Mouse (Mus musculus) adrenal gland, postnatal 14 days (tissue): ENCODE results near the gene Elavl1. TPM values are rescaled to one million over a fixed set of nuclear protein-coding genes. Genes with fewer than 3 reads are reported as not detected.
A peak's percentile ranks its signal among the peaks of the same experiment; 100 is the strongest.
"Not testable (repeated sequence)": the region's sequence is repeated elsewhere in the genome, so short reads cannot be mapped to it uniquely, and the experiment has no call there.

Experiments
- DNase-seq: peaks from one replicate; pipeline ENCODE4 v3.0.0; 2021; ENCODE audit warnings: mixed read lengths
- total RNA-seq: library from RNA; stranded (reverse); gene quantifications from 2 replicates; pipeline ENCODE4 v1.2.3, GENCODE M21; 2021

The Elavl1 gene
- total RNA-seq, 1 experiment from 2014 or later: 102 TPM

GRCm38 (mm10) chr8:4258233-4258632 lies 67.0 kb downstream of the Elavl1 start:
- DNase-seq: peak; percentile 90

DNA sequence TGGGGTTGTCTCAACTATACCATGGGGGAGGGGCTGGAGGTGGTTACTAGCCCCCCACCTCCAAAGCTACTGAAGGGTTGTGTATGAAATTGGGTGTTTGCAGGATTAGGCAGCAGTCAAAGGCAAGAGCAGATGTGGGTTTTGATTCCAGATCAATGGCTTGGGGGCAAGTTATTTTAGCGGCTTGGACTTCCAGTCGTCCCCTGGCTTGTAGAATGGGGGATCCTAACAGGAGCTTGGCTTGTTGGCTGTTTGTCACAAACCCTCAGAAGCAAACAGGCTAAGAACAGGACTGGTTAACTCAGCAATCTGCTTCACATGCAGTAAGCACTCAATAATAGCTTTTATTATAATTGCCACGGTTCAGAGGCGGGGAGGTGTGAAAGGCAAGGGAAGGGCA lies 67.9 kb downstream of the Elavl1 start:
- no peak for DNase-seq

DNA sequence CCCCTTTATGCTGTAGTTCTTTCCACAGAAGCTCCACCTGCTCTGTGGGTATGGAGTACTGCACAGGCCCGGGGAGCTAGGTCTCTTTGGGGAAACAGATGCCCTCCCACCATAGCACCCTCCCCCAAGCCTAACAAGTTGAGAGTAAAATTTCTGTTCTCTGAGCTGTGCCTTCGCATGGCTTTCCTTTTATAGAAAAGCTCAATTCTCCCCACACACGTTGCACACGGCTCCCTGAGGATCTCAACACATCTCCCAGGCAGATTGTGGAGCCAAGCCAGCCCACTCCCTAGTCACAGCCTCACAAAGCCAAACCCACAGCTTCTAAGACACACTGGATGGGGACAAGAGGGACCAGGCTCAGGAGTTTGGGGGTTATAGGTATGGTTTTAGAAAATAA lies 68.3 kb downstream of the Elavl1 start:
- DNase-seq: no peak

- not testable (repeated sequence) for DNase-seq
These were observed 69.7 kb downstream of the Elavl1 start for GRCm38 (mm10) chr8:4255471-4255870.

GRCm38 (mm10) chr8:4254001-4254400 lies 71.2 kb downstream of the Elavl1 start:
- DNase-seq: peak; percentile 77

- DNase-seq: peak; percentile 98
These were observed 72.0 kb downstream of the Elavl1 start, which contains the start of gene Snapc2 for GRCm38 (mm10) chr8:4252934-4253841. Gene Snapc2, plus strand, starts transcription at chr8:4253080.

GRCm38 (mm10) chr8:4252116-4252760 lies 73.0 kb downstream of the Elavl1 start:
- peak; percentile 29 for DNase-seq

DNA sequence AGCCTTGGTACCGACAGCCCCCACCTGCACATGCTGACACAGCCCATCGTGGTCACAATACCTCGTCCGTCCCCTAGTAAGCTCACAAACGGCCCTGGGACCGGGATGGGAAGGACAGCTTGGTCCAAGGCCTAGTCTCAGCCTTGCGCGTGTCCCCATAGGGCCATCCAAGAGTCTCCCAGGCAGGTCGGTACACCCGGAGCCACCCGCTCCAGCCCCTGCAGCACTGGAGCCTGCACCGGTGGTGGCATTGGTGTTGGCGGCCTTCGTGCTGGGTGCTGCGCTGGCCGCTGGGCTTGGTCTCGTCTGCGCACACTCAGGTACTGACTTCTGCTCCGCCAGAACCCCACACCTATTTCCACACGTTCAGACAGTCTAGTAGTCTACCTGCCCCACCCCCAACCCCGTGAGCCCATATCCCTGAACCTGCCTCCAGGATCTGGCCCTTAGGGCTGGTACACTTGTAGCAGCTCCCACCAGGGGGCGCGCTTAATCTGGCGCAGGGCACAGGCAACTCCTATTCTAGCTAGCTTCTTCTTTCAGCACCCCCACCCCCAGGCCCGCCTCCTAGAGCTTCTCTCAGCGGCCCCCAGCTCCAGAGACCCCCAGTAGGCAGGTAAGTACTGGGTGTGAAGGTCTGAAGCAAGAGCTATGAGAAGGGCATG lies 74.8 kb downstream of the Elavl1 start:
- peak; percentile 94 for DNase-seq

- DNase-seq: peak; percentile 76
These were observed 76.0 kb downstream of the Elavl1 start for GRCm38 (mm10) chr8:4249213-4249612.

DNA sequence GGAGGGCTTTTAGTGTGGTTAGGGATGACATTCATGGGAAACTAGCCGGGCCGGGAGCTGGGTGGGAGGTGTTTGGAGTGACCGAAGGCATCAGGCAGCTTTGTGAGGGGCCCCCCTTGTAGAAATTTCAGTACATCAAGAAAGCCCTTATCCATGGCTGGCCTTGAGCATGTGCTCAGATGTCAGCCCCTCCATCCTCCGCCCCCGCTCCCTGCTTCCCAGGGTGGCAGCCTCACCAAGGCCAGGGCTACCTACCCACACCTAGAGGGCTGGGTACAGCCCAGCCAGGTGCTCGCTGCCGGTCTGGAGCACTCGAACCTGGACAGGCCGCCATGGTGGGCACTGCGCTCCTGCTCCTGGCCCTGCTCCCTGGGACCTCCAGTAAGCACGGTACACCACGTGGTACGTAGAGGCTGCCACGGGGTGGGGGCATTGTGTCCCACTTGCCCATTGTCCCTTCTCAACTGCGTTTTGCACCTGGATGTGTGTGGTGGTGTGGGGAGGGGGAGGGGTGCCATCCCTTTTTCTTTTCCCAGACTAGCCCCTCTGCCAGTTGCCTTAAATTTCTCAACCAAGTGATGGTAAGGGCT lies 77.2 kb downstream of the Elavl1 start, which contains the start of gene Tgfbr3l:
TSS of gene Tgfbr3l (plus strand) at position 264 of the 590 bp plus-strand sequence.
- peak; percentile 53 for DNase-seq

DNA sequence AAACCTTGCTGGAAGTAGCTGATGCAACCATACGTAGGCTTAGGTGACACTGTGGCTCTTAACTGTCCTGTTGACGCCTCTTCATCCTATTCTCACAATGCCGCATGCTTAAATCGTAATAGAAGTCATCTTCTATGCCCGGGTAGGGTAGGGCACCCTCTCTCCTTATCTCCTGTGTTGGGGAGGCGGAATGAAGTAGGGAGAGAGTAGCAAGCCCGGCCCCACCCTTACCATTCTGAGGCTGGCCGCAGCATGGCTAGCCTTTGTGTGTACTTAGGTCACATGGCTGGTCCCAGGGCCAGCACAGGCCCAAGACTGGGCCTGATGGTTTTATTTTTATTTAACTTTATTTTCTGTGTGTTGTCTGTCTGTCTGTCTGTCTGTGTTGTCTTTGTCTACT lies 78.0 kb downstream of the Elavl1 start:
- no peak for DNase-seq

DNA sequence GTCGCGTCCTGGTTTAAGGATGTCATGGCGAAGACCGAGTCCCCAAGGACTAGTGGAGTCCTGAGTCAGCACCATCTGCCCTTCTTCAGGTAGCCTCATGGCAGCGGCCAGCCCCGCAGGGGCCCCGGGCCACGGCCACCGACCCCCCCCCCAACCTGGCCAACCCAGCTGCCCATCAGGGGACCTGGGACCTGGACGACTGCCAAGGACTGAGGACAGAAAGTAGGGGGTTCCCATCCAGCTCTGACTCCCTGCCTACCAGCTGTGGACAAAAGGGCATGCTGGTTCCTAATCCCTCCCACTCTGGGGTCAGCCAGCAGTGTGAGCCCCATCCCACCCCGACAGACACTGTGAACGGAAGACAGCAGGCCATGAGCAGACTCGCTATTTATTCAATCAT lies 79.5 kb downstream of the Elavl1 start:
- peak; percentile 21 for DNase-seq

DNA sequence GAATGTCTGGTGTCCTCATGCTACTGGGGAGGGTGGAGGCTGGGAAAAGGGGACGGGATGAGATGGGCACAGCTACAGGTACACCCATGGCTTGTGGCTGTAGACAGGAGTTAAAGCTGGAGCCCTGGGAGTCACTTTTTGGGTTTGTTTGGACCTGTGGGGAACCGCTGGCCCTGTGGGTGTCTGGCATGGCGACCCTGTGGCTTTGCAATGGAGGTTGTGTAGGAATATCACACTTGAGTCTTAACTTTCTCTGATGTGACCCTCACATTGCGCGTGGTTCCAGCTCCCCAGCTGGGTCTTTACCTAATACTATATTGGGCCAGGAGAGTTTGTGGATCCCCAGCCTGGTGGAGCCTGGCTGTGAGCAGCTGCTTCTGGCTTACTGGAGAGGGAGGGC lies 80.2 kb downstream of the Elavl1 start:
- DNase-seq: no peak

DNA sequence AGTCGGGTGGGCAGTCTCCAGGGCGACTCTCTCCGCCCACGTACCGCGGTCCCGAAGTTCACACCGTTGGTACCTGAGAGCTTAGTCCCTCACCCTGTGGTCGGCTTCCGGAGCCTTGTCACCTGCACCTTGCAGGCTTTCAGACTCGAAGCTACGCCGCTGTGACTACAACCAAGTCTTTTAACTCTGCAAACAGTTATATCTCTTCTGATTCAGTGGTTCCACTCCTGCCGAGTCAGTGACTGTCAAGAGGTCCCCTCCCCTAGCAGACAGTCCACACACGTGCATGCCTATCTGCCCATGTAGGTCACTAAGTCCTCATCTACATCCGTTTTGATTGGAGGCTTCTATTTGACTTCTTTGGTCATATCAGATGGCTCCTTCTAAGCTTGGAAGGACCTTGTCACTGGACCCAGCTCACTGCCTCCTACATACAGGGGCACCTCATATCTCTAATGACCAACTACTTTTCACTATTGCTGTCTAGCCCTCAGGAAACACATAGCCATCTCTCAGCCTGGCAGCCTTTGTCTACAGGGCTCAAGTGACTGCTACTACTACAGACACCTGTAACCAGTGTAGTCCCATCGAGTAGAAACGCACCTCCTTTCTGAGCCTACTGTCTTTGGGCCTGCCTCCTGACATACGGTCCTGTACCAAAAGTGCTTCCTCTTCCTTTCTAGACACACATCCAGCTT lies 85.9 kb downstream of the Elavl1 start:
- DNase-seq: no peak

DNA sequence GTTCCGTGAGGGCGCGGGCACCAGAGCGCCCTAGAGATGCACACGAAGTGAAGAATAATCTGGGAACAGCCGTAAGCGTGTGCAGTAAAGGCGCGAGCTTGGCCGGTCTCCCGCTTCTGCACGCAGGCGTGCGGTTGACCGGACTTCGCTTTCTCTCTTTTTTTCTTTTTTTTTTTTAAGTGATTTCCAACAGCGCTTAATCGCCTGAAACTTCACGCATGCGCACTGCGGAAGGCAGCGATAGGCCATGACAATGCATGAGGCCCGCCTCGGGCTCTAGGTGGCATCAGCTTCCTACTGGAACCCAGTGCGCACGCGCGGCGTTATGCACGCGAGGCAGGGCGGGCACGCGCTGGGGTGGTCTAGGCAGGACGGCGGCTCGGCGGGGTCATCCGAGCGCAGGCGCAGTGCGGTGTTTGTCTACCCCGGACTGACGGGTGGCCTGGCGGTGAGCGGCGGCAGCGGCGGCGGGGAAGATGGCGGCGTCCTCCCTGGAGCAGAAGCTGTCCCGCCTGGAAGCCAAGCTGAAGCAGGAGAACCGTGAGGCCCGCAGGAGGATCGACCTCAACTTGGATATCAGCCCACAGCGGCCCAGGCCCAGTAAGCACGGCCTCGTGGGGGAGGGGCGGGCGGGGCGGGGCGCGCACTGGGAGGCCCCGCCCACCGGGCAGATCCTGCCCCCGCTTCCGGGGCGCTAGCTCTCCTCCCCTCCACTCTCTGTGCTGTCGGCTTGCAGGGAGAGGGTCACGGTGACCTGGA lies 86.6 kb downstream of the Elavl1 start, which contains the start of the genes Map2k7 and Gm49320:
TSS of gene Map2k7 (plus strand) at position 307 of the 759 bp plus-strand sequence.
TSS of gene Gm49320 (plus strand) at position 432 of the 759 bp plus-strand sequence.
- DNase-seq: peak; percentile 100

- DNase-seq: peak; percentile 70
These were observed 87.3 kb downstream of the Elavl1 start for GRCm38 (mm10) chr8:4237814-4238433.
